Mouse (Mus musculus): ENCODE data around the gene Olfr364-ps1. TPM values are rescaled to one million over a fixed set of nuclear protein-coding genes. Genes with fewer than 3 reads are reported as not detected.

Olfr364-ps1 gene
- total RNA-seq (2021): not detected

GRCm38 (mm10) chr2:37139022-37139421, at the start of gene Olfr364-ps1:
Gene Olfr364-ps1, plus strand, starts transcription at chr2:37139322.
- intact Hi-C loops (cut with DNase I): no loop called here
- DNase-seq (ENCODE audit: low spot score in 2 of 2): no peak

GRCm38 (mm10) chr2:37117810-37118209, 21.3 kb upstream of the Olfr364-ps1 start, which contains the start of gene Olfr362:
Gene Olfr362, minus strand, starts transcription at chr2:37117910.
- intact Hi-C loops (cut with DNase I): no loop called here
- no peak for DNase-seq (ENCODE audit: low spot score in 2 of 2)

GRCm38 (mm10) chr2:37187898-37188297, 48.8 kb downstream of the Olfr364-ps1 start, which contains the start of gene Olfr365:
Gene Olfr365, plus strand, starts transcription at chr2:37188198.
- no peak for DNase-seq (ENCODE audit: low spot score in 2 of 2)

More at GRCm38 (mm10) chr2:37187898-37188297, 48.8 kb downstream of the Olfr364-ps1 start, which contains the start of gene Olfr365:
- intact Hi-C loops (cut with DNase I): no loop called here

Other genes with a start within 250 kb of the Olfr364-ps1 start
- not detected for gene Olfr353, start 246.4 kb upstream of the Olfr364-ps1 start, total RNA-seq (2021)
- gene Olfr354, start 233.6 kb upstream of the Olfr364-ps1 start, total RNA-seq (2021): not detected
- not detected for gene Olfr355, start 210.4 kb upstream of the Olfr364-ps1 start, total RNA-seq (2021)
- not detected for gene Olfr356, start 202.2 kb upstream of the Olfr364-ps1 start, total RNA-seq (2021)
- gene Olfr357, start 145.5 kb upstream of the Olfr364-ps1 start, total RNA-seq (2021): not detected
- gene Olfr358, start 130.0 kb upstream of the Olfr364-ps1 start, total RNA-seq (2021): not detected
- gene Olfr360, start 73.6 kb upstream of the Olfr364-ps1 start, total RNA-seq (2021): not detected
- gene Olfr361, start 50.0 kb upstream of the Olfr364-ps1 start, total RNA-seq (2021): not detected
- not detected for gene Olfr362, start 21.4 kb upstream of the Olfr364-ps1 start, total RNA-seq (2021)
- gene Olfr365, start 48.9 kb downstream of the Olfr364-ps1 start, total RNA-seq (2021): not detected
- not detected for gene Olfr366, start 72.3 kb downstream of the Olfr364-ps1 start, total RNA-seq (2021)
- gene Olfr368, start 187.2 kb downstream of the Olfr364-ps1 start, total RNA-seq (2021): not detected
- gene Pdcl, start 220.0 kb downstream of the Olfr364-ps1 start, total RNA-seq (2021): 10 to 100 TPM; 26.9 to 27.5 TPM

Measured in left cerebral cortex, postnatal 36 days (tissue).